Mouse (Mus musculus) lung, embryonic 16.5 days (tissue): Measurements from ENCODE around the gene Pef1. TPM values are rescaled to one million over a fixed set of nuclear protein-coding genes. Genes with fewer than 3 reads are reported as not detected.

ENCODE experiments used
- ATAC-seq: fragments of 200-750 bp; cut with Nextera tagmentation; 2 replicates; pipeline ENCODE4 v1.8.0; 2017; ENCODE audit warnings: low read depth, mild to moderate bottlenecking, moderate library complexity
- H3K27ac ChIP-seq: fragments of 300-500 bp; sonication (generic); 2 replicates; pipeline ENCODE4 v1.5.1; 2014; ENCODE audit warnings: mild to moderate bottlenecking, control low read depth, low read length
- H3K27me3 ChIP-seq: fragments of 300-500 bp; sonication (generic); 2 replicates; pipeline ENCODE4 v1.6.1; 2014; ENCODE audit warnings: low read depth, low read length, mixed read lengths; ENCODE audit not compliant: control insufficient read depth, insufficient read depth
- H3K36me3 ChIP-seq: fragments of 300-500 bp; sonication (generic); 2 replicates; pipeline ENCODE4 v1.6.1; 2014; ENCODE audit warnings: low read length; ENCODE audit not compliant: control insufficient read depth, insufficient read depth
- H3K4me1 ChIP-seq: fragments of 300-500 bp; sonication (generic); replicated peaks from 2 replicates; pipeline ENCODE4 v1.6.1; 2014; ENCODE audit warnings: low read length, mixed read lengths; ENCODE audit not compliant: control insufficient read depth, insufficient read depth
- H3K4me2 ChIP-seq: fragments of 300-500 bp; sonication (generic); 2 replicates; pipeline ENCODE4 v1.6.1; 2014; ENCODE audit warnings: low read depth, low read length, control low read depth
- H3K4me3 ChIP-seq: fragments of 300-500 bp; sonication (generic); 2 replicates; pipeline ENCODE4 v1.5.1; 2014; ENCODE audit warnings: mild to moderate bottlenecking, low read length, control low read depth
- H3K9ac ChIP-seq: fragments of 300-500 bp; sonication (generic); 2 replicates; pipeline ENCODE4 v1.6.1; 2014; ENCODE audit warnings: low read length, control low read depth
- H3K9me3 ChIP-seq: fragments of 300-500 bp; sonication (generic); 2 replicates; pipeline ENCODE4 v1.6.1; 2016; ENCODE audit warnings: low read length; ENCODE audit not compliant: control insufficient read depth
- WGBS: fragments of 180-500 bp; shearing (Covaris S2); extraction: QIAGEN DNeasy Blood & Tissue Kit; methylation state at CpG from one replicate; pipeline ENCODE4 v1.1.7; 2014; 5-methylcytosine and 5-hydroxymethylcytosine counted together
- polyA plus RNA-seq: library from polyadenylated mRNA; unstranded; fragments of >200 nt; fragmentation: Nextera tagmentation; extraction: Ambion mirVana; gene quantifications from 2 replicates; pipeline ENCODE4 v1.2.1, GENCODE M21; 2015

Pef1 gene
- polyA plus RNA-seq, 1 experiment from 2014 or later: 77.9 TPM

DNA sequence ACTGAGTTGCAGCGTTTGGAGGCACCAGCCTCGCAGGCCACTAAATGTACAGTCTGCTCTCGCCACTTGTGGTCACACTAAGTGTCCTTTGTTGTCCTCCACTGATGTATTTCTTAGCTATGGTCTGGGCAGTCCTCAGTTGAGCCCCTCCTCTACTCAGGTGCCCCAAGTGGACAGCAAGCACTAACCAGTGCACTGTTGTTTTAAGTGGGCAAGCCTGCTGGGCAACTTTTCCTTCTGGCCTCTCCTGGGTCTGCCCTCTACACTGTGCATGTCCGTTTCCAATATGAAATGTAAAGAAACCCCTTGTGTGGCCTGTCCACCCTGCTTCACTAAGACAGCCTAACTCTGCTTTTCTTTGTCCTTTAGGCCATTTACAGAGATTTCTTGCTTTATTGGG is 21.8 kb downstream of the Pef1 start:
- Histone ChIP-seq H3K27me3 (no peaks in the 10 kb centered on the region), H3K9me3 (no peaks in the 10 kb centered on the region), H3K27ac (peak overlapping the region; percentile 91), H3K36me3 (peaks cover 26% of the 10 kb centered on the region), H3K9ac (peak overlapping the region; percentile 34; the same call in 1 of the 2 replicates), H3K4me3 (no peak overlapping the region), H3K4me1 (peaks cover 15% of the 10 kb centered on the region), H3K4me2 (no peak overlapping the region)
- ATAC-seq: peak; percentile 80
- WGBS: 57% methylated on average over 4 of the region's 4 CpGs

DNA sequence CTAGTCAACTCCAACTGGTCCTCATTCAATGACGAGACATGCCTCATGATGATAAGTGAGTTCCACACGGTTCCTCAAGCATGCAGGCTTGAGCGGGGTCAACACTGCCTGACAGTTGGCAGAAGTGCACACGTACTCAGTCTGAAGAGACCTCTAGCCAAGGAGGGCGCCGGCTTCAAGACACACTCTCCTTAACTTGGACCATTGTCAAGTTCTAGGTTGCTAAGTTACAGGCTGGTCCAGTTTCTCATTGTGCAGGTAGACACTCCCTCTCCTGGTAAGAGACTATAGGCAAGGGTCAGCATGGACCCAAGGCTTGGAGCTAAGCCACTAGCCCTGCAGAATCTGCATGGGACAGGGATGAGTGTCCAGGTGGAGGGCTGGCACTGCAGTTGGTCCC is 22.8 kb downstream of the Pef1 start:
- H3K27ac ChIP-seq: peak overlapping the region; percentile 91
- peaks cover 26% of the 10 kb centered on the region for H3K36me3 ChIP-seq
- peak; percentile 73 for ATAC-seq
- H3K9me3 ChIP-seq: no peaks in the 10 kb centered on the region
- no peak overlapping the region for H3K9ac ChIP-seq
- H3K27me3 ChIP-seq: no peaks in the 10 kb centered on the region
- H3K4me1 ChIP-seq: peaks cover 15% of the 10 kb centered on the region
- no peak overlapping the region for H3K4me2 ChIP-seq
- H3K4me3 ChIP-seq: no peak overlapping the region
- 38% methylated on average over 6 of the region's 6 CpGs for WGBS

DNA sequence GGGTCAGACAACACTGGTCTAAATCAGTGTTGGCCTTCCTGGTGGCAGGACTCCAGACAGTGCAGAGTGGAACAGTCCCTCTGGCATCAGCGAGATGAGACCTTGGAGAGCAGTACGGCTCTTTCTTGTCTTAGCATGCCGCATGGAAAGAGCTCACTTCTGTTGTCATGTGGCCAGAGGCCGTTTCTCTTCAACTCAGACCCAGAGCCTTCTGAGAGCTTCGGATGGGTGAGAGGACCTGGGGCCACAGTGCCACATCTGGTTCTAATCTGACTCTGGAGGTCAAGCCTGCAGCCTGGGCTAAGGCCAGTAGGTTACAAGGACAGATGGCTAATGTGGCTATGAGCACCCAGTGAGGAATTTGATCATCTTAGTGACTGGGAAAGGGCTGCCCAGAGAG is 23.6 kb downstream of the Pef1 start:
- Histone ChIP-seq H3K36me3 (peaks cover 26% of the 10 kb centered on the region), H3K9ac (no peak overlapping the region), H3K4me3 (no peak overlapping the region), H3K9me3 (no peaks in the 10 kb centered on the region), H3K4me1 (peaks cover 15% of the 10 kb centered on the region), H3K27me3 (no peaks in the 10 kb centered on the region), H3K4me2 (no peak overlapping the region), H3K27ac (no peak overlapping the region)
- ATAC-seq: no peak
- 70% methylated on average over 5 of the region's 5 CpGs for WGBS

DNA sequence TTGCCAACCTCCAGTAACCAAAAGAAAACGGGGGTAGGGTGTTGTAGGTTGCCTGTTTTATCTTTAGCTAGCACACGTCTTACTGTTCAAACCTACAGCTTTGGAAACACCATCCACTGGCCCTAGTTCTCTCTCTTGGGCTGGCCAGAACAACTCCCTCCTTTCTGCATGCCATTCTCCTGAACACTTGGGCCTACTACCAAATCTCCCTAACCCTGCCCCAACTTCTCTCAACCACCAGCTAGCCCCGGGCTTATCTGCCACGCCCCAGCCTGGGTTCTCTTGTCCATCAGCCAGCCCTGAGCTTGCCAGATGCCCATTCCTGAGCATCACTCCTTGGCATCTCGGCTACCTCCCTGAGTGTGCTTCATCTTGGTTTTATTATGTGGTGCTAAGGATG is 26.5 kb downstream of the Pef1 start:
- Histone ChIP-seq H3K4me1 (peaks cover 6% of the 10 kb centered on the region), H3K27ac (no peak overlapping the region), H3K9ac (no peak overlapping the region), H3K4me3 (no peak overlapping the region), H3K36me3 (peaks cover 25% of the 10 kb centered on the region), H3K4me2 (no peak overlapping the region), H3K27me3 (no peaks in the 10 kb centered on the region), H3K9me3 (no peaks in the 10 kb centered on the region)
- 73% methylated on average over 5 of the region's 5 CpGs for WGBS
- ATAC-seq: no peak

DNA sequence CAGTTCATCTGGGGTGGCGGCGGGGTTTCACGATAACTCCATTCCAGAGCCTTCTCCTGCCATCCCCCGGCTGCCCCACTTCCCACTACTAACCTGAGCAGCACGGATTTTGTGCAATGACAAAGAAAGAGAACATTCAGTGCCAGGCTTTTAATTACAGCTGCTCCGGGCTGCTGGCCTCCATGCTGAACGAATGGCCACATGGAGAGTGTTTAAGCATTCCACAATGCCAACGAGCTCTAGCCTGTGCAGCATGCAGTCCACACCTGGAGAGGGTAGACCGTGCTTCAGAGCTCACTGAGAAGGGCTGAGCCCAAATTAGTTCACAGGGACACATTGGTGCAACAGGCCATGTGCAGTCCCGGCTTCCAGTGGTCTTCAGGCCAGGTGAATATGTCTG is 27.7 kb downstream of the Pef1 start:
- Histone ChIP-seq H3K4me3 (no peak overlapping the region), H3K4me1 (peaks cover 4% of the 10 kb centered on the region), H3K9ac (no peak overlapping the region), H3K27me3 (no peaks in the 10 kb centered on the region), H3K36me3 (peaks cover 22% of the 10 kb centered on the region), H3K4me2 (no peak overlapping the region), H3K9me3 (no peaks in the 10 kb centered on the region), H3K27ac (no peak overlapping the region)
- 74% methylated on average over 10 of the region's 10 CpGs for WGBS
- ATAC-seq: no peak

DNA sequence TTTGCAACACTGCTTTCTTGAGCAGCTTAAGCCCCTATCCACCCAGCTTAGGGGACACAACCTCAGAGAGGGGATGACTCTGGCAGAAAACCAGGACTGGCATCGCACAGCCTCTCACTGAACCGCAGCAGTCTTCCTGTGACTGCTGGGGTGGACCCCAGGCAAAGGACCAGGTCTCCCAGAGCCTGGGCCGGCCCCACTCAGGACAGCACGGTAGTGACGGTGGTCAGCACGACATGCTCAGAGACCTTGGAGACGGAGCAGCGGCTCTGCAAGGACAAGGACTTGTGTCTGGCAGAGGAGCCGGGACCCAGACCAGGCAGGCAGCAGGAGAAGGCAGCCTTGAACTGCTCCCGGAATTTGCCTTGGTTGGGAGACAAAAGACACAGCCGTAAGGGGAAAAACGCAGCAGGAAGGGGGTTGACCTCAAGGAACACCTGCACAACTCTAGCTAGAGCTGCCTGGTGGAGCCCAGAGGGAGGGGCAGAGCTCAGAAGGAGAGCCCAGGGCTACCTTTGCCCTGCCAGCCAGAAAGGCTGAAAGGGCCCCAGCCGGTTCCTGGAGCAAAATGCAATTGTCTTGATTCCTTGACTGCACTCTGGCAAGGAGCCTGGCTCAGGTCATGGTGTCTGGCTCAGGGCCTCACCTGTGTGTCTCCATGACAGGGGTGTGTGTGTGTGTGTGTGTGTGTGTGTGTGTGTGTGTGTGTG is 28.4 kb downstream of the Pef1 start:
- no peak overlapping the region for H3K27ac ChIP-seq
- WGBS: 49% methylated on average over 13 of the region's 13 CpGs
- no peak overlapping the region for H3K4me3 ChIP-seq
- no peaks in the 10 kb centered on the region for H3K9me3 ChIP-seq
- peaks cover 17% of the 10 kb centered on the region for H3K36me3 ChIP-seq
- no peak overlapping the region for H3K4me2 ChIP-seq
- H3K9ac ChIP-seq: no peak overlapping the region
- H3K27me3 ChIP-seq: no peaks in the 10 kb centered on the region
- ATAC-seq: peak; percentile 52; the same call in 1 of the 2 replicates
- H3K4me1 ChIP-seq: peaks cover under 1% of the 10 kb centered on the region

DNA sequence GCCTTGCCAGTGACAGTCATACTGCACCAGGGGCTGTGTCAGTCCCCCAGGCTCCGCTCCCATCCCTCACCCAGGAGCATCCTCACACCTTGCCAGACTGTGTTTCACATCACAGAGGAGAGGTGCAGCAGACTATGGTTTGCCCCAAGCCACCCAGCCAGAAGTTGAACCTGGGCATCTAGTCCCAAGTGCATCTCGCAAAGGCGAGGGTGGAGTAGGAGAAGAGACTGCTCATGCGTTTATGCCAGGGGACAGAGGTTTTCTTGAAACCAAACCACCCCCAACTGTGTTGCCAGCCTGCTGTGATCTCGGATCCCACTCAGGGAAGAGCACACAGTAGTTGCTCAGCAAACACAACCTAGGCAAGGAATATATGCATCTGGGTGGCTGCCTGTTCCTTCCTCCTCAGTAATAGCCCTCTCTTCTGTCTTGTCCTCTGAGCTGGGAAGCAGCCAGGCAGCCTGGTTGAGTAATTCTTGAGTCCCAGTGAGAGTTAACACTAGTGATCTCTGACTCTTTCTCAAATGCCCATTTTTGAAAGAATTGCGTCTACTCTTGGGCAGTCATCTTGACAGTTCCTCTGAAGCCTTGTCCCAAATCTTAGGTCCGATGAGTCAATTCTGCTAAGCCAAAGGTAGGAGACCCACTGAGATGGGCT is 29.2 kb downstream of the Pef1 start:
- H3K4me2 ChIP-seq: no peak overlapping the region
- H3K9me3 ChIP-seq: no peaks in the 10 kb centered on the region
- no peak overlapping the region for H3K4me3 ChIP-seq
- no peaks in the 10 kb centered on the region for H3K27me3 ChIP-seq
- no peak for ATAC-seq
- no peak overlapping the region for H3K9ac ChIP-seq
- H3K4me1 ChIP-seq: no peaks in the 10 kb centered on the region; the same call in 1 of the 2 replicates
- H3K36me3 ChIP-seq: peaks cover 10% of the 10 kb centered on the region
- no peak overlapping the region for H3K27ac ChIP-seq
- 84% methylated on average over 7 of the region's 7 CpGs for WGBS

DNA sequence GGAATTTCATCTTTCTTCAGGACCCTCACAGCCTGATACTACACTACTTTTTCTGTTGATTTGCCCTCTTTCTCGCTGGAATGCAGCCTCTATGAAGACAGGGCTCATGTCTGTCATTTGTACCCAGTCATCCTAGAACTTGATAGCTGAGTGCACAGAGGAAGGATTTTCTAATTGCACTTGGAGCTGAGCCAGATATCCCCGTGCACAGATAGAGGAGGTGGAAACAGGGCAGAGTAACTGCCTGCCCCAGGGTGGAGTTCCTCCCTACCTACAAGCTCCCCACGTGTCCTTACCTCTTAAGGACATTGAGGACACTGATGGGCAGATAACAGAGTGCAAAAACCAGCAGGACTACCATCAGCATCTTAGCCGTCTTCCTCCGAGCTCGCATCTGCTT is 31.0 kb downstream of the Pef1 start:
- H3K9ac ChIP-seq: no peak overlapping the region
- WGBS: 48% methylated on average over 6 of the region's 6 CpGs

DNA sequence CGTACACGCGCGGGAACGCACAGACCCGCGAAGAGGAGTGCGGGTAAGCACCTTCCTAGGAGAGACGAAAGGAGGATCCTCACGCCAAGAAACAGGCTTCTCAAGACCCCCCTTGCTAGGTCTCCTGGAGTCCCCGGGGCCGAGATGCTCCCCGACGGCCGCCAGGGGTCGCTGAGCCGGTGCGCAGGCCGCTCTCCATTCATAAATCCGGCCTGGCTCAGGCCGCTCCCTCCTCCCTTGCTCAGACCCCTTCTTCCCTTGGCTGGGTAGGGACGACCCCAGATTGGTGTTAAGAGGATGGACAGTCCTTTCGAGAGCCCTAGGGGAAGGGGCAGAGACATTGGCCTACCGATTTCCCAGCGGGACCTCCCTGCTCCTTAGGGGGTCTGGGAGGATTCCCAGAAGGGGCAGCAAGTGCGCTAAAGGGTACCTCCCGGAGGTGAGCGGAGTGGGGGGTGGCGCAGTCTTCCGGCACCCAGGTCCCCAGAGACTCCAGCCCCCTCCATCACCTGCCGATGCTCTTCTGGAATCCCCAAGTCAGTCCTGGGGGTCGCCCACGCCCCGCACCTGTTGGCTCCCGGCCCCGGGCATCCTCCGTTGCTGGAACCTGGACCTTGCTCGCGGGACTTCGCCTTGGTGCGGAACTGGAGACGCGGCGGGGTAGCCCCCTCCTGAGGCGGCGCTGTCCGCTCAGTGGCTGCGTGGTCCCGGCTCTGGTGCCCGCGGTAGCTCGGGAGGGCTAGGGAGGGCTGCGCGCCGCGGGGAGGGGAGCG is 36.3 kb downstream of the Pef1 start:
- Histone ChIP-seq H3K4me3 (peak overlapping the region; percentile 39), H3K27me3 (peaks cover 20% of the 10 kb centered on the region), H3K27ac (no peak overlapping the region), H3K9me3 (no peaks in the 10 kb centered on the region), H3K36me3 (no peaks in the 10 kb centered on the region), H3K9ac (peak overlapping the region; percentile 40; the same call in 1 of the 2 replicates), H3K4me1 (peaks cover 8% of the 10 kb centered on the region), H3K4me2 (peak overlapping the region; percentile 68)
- under 1% methylated on average over 46 of the region's 57 CpGs for WGBS
- ATAC-seq: peak; percentile 61

More for the DNA sequence above, 31.0 kb downstream of the Pef1 start:
- H3K9me3 ChIP-seq: no peaks in the 10 kb centered on the region
- no peak overlapping the region for H3K4me3 ChIP-seq
- H3K4me1 ChIP-seq: no peaks in the 10 kb centered on the region; the same call in 1 of the 2 replicates
- H3K4me2 ChIP-seq: no peak overlapping the region
- no peak overlapping the region for H3K27ac ChIP-seq
- H3K36me3 ChIP-seq: no peaks in the 10 kb centered on the region
- H3K27me3 ChIP-seq: no peaks in the 10 kb centered on the region; the same call in 1 of the 2 replicates
- no peak for ATAC-seq
